Comparison of ENCODE assay signal across 10 mouse cellular contexts in genomic region chr5:96803091-96803490, GRCm38 (mm10). TPM values are rescaled to one million over a fixed set of nuclear protein-coding genes. Genes with fewer than 3 reads are reported as not detected.
DNase-seq lines count a peak whose midpoint lies in the region; ATAC-seq and TF ChIP-seq lines count a peak whose summit lies in the region.
"Had no signal": no experiment of that assay in that cellular context is flagged by ENCODE, and none has a peak within 500 bp of the region (broad histone marks: within the 10 kb centered on the region; RNA-seq: fewer than 3 reads in every experiment).

No protein-coding gene starts in this region.

- no peak for TF ChIP-seq POLR2A in bone marrow macrophage, adult 2 months (IDR thresholded peaks at IDR 0.05; ENCODE audit: borderline replicate concordance, low read depth, low read length)

- no peak overlapping the region for H3K4me2 ChIP-seq in heart, embryonic 15.5 days
- H3K4me2 ChIP-seq in limb, embryonic 15.5 days: no peak overlapping the region
- H3K4me2 ChIP-seq: lung, embryonic 15.5 days had no signal

- no peaks in the 10 kb centered on the region for H3K9me3 ChIP-seq in heart, embryonic 15.5 days (replicated peaks)
- H3K9me3 ChIP-seq in limb, embryonic 15.5 days: no peaks in the 10 kb centered on the region
- no peaks in the 10 kb centered on the region for H3K9me3 ChIP-seq in midbrain, embryonic 10.5 days (replicated peaks)
- no peaks in the 10 kb centered on the region for H3K9me3 ChIP-seq in hindbrain, embryonic 10.5 days
- H3K9me3 ChIP-seq: lung, embryonic 15.5 days had no signal

- peaks cover 69% of the 10 kb centered on the region for H3K4me1 ChIP-seq in bone marrow macrophage, adult 2 months (ENCODE audit: control insufficient read depth, insufficient read depth, low read length)
- peaks cover 25% of the 10 kb centered on the region for H3K4me1 ChIP-seq in heart, embryonic 15.5 days (replicated peaks)
- peaks cover 17% of the 10 kb centered on the region for H3K4me1 ChIP-seq in limb, embryonic 15.5 days
- H3K4me1 ChIP-seq in midbrain, embryonic 10.5 days: peaks cover 14% of the 10 kb centered on the region
- peaks cover 10% of the 10 kb centered on the region for H3K4me1 ChIP-seq in hindbrain, embryonic 10.5 days (replicated peaks)

- no peaks in the 10 kb centered on the region for H3K27me3 ChIP-seq in heart, embryonic 15.5 days
- H3K27me3 ChIP-seq in limb, embryonic 15.5 days: no peaks in the 10 kb centered on the region
- no peaks in the 10 kb centered on the region for H3K27me3 ChIP-seq in midbrain, embryonic 10.5 days (ENCODE audit: low read depth, poor library complexity, severe bottlenecking)
- no peaks in the 10 kb centered on the region for H3K27me3 ChIP-seq in hindbrain, embryonic 10.5 days (ENCODE audit: insufficient read depth, poor library complexity, severe bottlenecking)
- H3K27me3 ChIP-seq: lung, embryonic 15.5 days had no signal

- WGBS in heart, embryonic 15.5 days: 42% methylated on average over 3 of the region's 3 CpGs
- 24% methylated on average over 3 of the region's 3 CpGs for WGBS in limb, embryonic 15.5 days
- WGBS in midbrain, embryonic 10.5 days: 56% methylated on average over 3 of the region's 3 CpGs
- 66% methylated on average over 3 of the region's 3 CpGs for WGBS in hindbrain, embryonic 10.5 days

- no peak; the same call in 1 of the 2 replicates for ATAC-seq in heart, embryonic 15.5 days (replicated peaks; ENCODE audit: insufficient number of reproducible peaks, insufficient read depth, low FRiP score, low read depth)
- no peak for ATAC-seq in limb, embryonic 15.5 days (ENCODE audit: insufficient number of reproducible peaks, low FRiP score, low TSS enrichment, low read depth)
- ATAC-seq: inflammation-experienced regulatory T-cells, adult 6 months had no signal

- H3K4me3 ChIP-seq in bone marrow macrophage, adult 2 months (ENCODE audit: insufficient read depth, low read length): no peak overlapping the region
- no peak overlapping the region for H3K4me3 ChIP-seq in heart, embryonic 15.5 days
- H3K4me3 ChIP-seq in limb, embryonic 15.5 days: no peak overlapping the region
- H3K4me3 ChIP-seq in midbrain, embryonic 10.5 days: no peak overlapping the region
- no peak overlapping the region for H3K4me3 ChIP-seq in hindbrain, embryonic 10.5 days
- H3K4me3 ChIP-seq: lung, embryonic 15.5 days had no signal

- no peaks in the 10 kb centered on the region for H3K36me3 ChIP-seq in heart, embryonic 15.5 days
- no peaks in the 10 kb centered on the region for H3K36me3 ChIP-seq in limb, embryonic 15.5 days
- H3K36me3 ChIP-seq in midbrain, embryonic 10.5 days: no peaks in the 10 kb centered on the region
- H3K36me3 ChIP-seq in hindbrain, embryonic 10.5 days: no peaks in the 10 kb centered on the region
- H3K36me3 ChIP-seq: lung, embryonic 15.5 days had no signal

- peak; percentile 14 for DNase-seq in embryo, embryonic 10.5 days (ENCODE audit: low spot score)
- DNase-seq in embryo, embryonic 10 days (ENCODE audit: low spot score): no peak
- no peak for DNase-seq in midbrain, embryonic 10.5 days (ENCODE audit: low spot score)
- DNase-seq in hindbrain, embryonic 10.5 days (ENCODE audit: low spot score): no peak
- DNase-seq in cerebellum, adult 11 months: no peak

- no peak overlapping the region for H3K9ac ChIP-seq in heart, embryonic 15.5 days
- H3K9ac ChIP-seq in limb, embryonic 15.5 days: no peak overlapping the region
- H3K9ac ChIP-seq: lung, embryonic 15.5 days had no signal

- peak overlapping the region; percentile 51 for H3K27ac ChIP-seq in bone marrow macrophage, adult 2 months (ENCODE audit: insufficient read depth, low read depth, low read length)
- H3K27ac ChIP-seq in heart, embryonic 15.5 days: peak overlapping the region; percentile 51
- peak overlapping the region; percentile 29; the same call in 1 of the 2 replicates for H3K27ac ChIP-seq in limb, embryonic 15.5 days
- H3K27ac ChIP-seq in midbrain, embryonic 10.5 days (replicated peaks): no peak overlapping the region
- H3K27ac ChIP-seq in hindbrain, embryonic 10.5 days: no peak overlapping the region

- no peak for TF ChIP-seq CTCF in bone marrow macrophage, adult 2 months (IDR thresholded peaks at IDR 0.05; ENCODE audit: low read depth, low read length)

RNA-seq across cellular contexts. Expression of gene Anxa3, which starts 10.0 kb away (rescaled TPM):
- polyA plus RNA-seq in bone marrow macrophage, adult 2 months (2012; ENCODE audit: insufficient read depth, insufficient read length, missing spikeins): 78.3 and 85.7 TPM in 2 replicates
- 46.0 and 52.0 TPM in 2 replicates for polyA plus RNA-seq in heart, embryonic 15.5 days (2015; fragmentation: Nextera tagmentation; extraction: Ambion mirVana)
- polyA plus RNA-seq in limb, embryonic 15.5 days (2015; fragmentation: Nextera tagmentation; extraction: Ambion mirVana): 54.8 and 55.0 TPM in 2 replicates
- 47.4 and 55.2 TPM in 2 replicates for polyA plus RNA-seq in midbrain, embryonic 10.5 days (2016; fragmentation: Nextera tagmentation; extraction: Ambion mirVana)
- 49.2 and 52.5 TPM in 2 replicates for polyA plus RNA-seq in hindbrain, embryonic 10.5 days (2016; fragmentation: Nextera tagmentation; extraction: Ambion mirVana)

Comparison
In these comparisons a context has a peak if more than half of its experiments do, and no peak if none do; other contexts are left out.
1. H3K27ac ChIP-seq: peak in bone marrow macrophage, adult 2 months (single experiment), heart, embryonic 15.5 days (single experiment) and limb, embryonic 15.5 days (single experiment); none in midbrain, embryonic 10.5 days (single experiment) and hindbrain, embryonic 10.5 days (single experiment).